Mouse (Mus musculus) thymus, adult 2 months (tissue): Measurements from ENCODE around the gene Pou2f2.

Source experiments
- CTCF ChIP-seq: fragments of 200-500 bp; IDR thresholded peaks from 2 replicates; pipeline ENCODE4 v1.5.1; 2012; ENCODE audit warnings: mild to moderate bottlenecking, control low read depth, low read length, moderate library complexity, borderline replicate concordance; ENCODE audit not compliant: control insufficient read depth, poor library complexity, insufficient read depth; ENCODE audit errors: extremely low read depth
- POLR2A ChIP-seq: fragments of 200-500 bp; IDR thresholded peaks from 2 replicates; pipeline ENCODE4 v1.6.1; 2012; ENCODE audit warnings: mild to moderate bottlenecking, low read length, control low read depth, moderate library complexity; ENCODE audit not compliant: control insufficient read depth, poor library complexity, insufficient read depth; ENCODE audit errors: extremely low read depth

GRCm38 (mm10) chr7:25080431-25080830 is 99.1 kb downstream of the Pou2f2 start:
- TF ChIP-seq POLR2A (no peak), CTCF (no peak)
